ENCODE assay signal across 8 mouse cellular contexts in genomic region chr6:42227240-42228101, GRCm38 (mm10). TPM values are rescaled to one million over a fixed set of nuclear protein-coding genes. Genes with fewer than 3 reads are reported as not detected.
DNase-seq lines count a peak whose midpoint lies in the region; ATAC-seq and TF ChIP-seq lines count a peak whose summit lies in the region.

No protein-coding gene starts in this region.

- H3K4me2 ChIP-seq in liver, embryonic 11.5 days, result no peak overlapping the region
- no peak overlapping the region for H3K4me2 ChIP-seq in embryonic facial prominence, embryonic 11.5 days (ENCODE audit: low read depth, low read length)
- H3K4me2 ChIP-seq in midbrain, embryonic 16.5 days (ENCODE audit: low read length), result no peak overlapping the region
- H3K4me2 ChIP-seq in stomach, embryonic 16.5 days (ENCODE audit: low read depth, low read length), result 0 out of 2 replicates have a peak overlapping the region, but pooled peaks have one; percentile 23

- H3K4me1 ChIP-seq in liver, adult 2 months (ENCODE audit: control insufficient read depth, insufficient read depth, low read length), result peaks cover 1% of the 10 kb centered on the region; the same call in 1 of the 2 replicates
- no peaks in the 10 kb centered on the region for H3K4me1 ChIP-seq in liver, embryonic 11.5 days (replicated peaks; ENCODE audit: control insufficient read depth, insufficient read depth, low read length)
- H3K4me1 ChIP-seq in embryonic facial prominence, embryonic 11.5 days (ENCODE audit: control insufficient read depth, insufficient read depth, low read length), result no peaks in the 10 kb centered on the region
- H3K4me1 ChIP-seq in midbrain, embryonic 16.5 days (ENCODE audit: control insufficient read depth, insufficient read depth, low read length), result no peaks in the 10 kb centered on the region
- H3K4me1 ChIP-seq in stomach, embryonic 16.5 days (ENCODE audit: control insufficient read depth, insufficient read depth, low read length), result no peaks in the 10 kb centered on the region

- H3K27me3 ChIP-seq in liver, adult 2 months (ENCODE audit: control insufficient read depth, insufficient read depth, low read length), result no peaks in the 10 kb centered on the region
- no peaks in the 10 kb centered on the region for H3K27me3 ChIP-seq in liver, embryonic 11.5 days (replicated peaks; ENCODE audit: control insufficient read depth, insufficient read depth, low read length)
- no peaks in the 10 kb centered on the region for H3K27me3 ChIP-seq in embryonic facial prominence, embryonic 11.5 days (ENCODE audit: control insufficient read depth, insufficient read depth, low read length)
- no peaks in the 10 kb centered on the region for H3K27me3 ChIP-seq in midbrain, embryonic 16.5 days (ENCODE audit: control insufficient read depth, insufficient read depth, low read depth, low read length)
- H3K27me3 ChIP-seq in stomach, embryonic 16.5 days (ENCODE audit: control insufficient read depth, insufficient read depth, low read length), result no peaks in the 10 kb centered on the region

- H3K9me3 ChIP-seq in liver, embryonic 11.5 days (ENCODE audit: control insufficient read depth, low read length), result no peaks in the 10 kb centered on the region
- no peaks in the 10 kb centered on the region for H3K9me3 ChIP-seq in embryonic facial prominence, embryonic 11.5 days (replicated peaks; ENCODE audit: control insufficient read depth, low read length)
- H3K9me3 ChIP-seq in midbrain, embryonic 16.5 days (replicated peaks; ENCODE audit: control insufficient read depth, low read length, poor library complexity, severe bottlenecking), result no peaks in the 10 kb centered on the region
- no peaks in the 10 kb centered on the region for H3K9me3 ChIP-seq in stomach, embryonic 16.5 days (replicated peaks; ENCODE audit: control insufficient read depth, low read length)

- TF ChIP-seq POLR2A in liver, adult 2 months (IDR thresholded peaks at IDR 0.05; ENCODE audit: extremely low read depth, insufficient read depth, low read length), result no peak

- DNase-seq in liver, adult 2 months (ENCODE audit: extremely low read depth, low read depth, low spot score), result peak; percentile 66
- no peak for DNase-seq in liver, embryonic 11.5 days (ENCODE audit: low spot score)
- DNase-seq in adrenal gland, postnatal 36 days, result peak; percentile 68 to 73
- peak; percentile 82 for DNase-seq in embryonic facial prominence, embryonic 11.5 days (ENCODE audit: low spot score)
- peak; percentile 61 for DNase-seq in hindlimb bud, embryonic 11.5 days (ENCODE audit: extremely low spot score, low read depth, low spot score)
- peak; percentile 54 to 83 for DNase-seq in left cerebral cortex, postnatal 14 days (ENCODE audit: low spot score in 2 of 2)

- H3K4me3 ChIP-seq in liver, adult 2 months (ENCODE audit: insufficient read depth, low read depth, low read length), result no peak overlapping the region
- H3K4me3 ChIP-seq in liver, embryonic 11.5 days (ENCODE audit: low read depth, low read length), result no peak overlapping the region
- H3K4me3 ChIP-seq in embryonic facial prominence, embryonic 11.5 days (ENCODE audit: low read depth, low read length), result no peak overlapping the region
- no peak overlapping the region for H3K4me3 ChIP-seq in midbrain, embryonic 16.5 days (ENCODE audit: low read depth, low read length)
- H3K4me3 ChIP-seq in stomach, embryonic 16.5 days (replicated peaks; ENCODE audit: low read length), result no peak overlapping the region

- 34% methylated on average over 17 of the region's 17 CpGs for WGBS in liver, adult 2 months
- WGBS in liver, embryonic 11.5 days, result 36% methylated on average over 17 of the region's 17 CpGs
- WGBS in embryonic facial prominence, embryonic 11.5 days, result 35% methylated on average over 17 of the region's 17 CpGs
- 33% methylated on average over 17 of the region's 17 CpGs for WGBS in midbrain, embryonic 16.5 days
- WGBS in stomach, embryonic 16.5 days, result 29% methylated on average over 17 of the region's 17 CpGs

- peak; percentile 42; the same call in 1 of the 2 replicates for TF ChIP-seq CTCF in liver, adult 2 months (IDR thresholded peaks at IDR 0.05; ENCODE audit: low read depth, low read length)

- no peak for ATAC-seq in liver, embryonic 11.5 days (replicated peaks; ENCODE audit: low FRiP score)
- ATAC-seq in embryonic facial prominence, embryonic 11.5 days (replicated peaks; ENCODE audit: insufficient number of reproducible peaks, low FRiP score, low TSS enrichment, low read depth), result no peak
- peak; percentile 51; the same call in 1 of the 2 replicates for ATAC-seq in midbrain, embryonic 16.5 days
- ATAC-seq in stomach, embryonic 16.5 days (ENCODE audit: insufficient read depth, low FRiP score), result no peak

- no peaks in the 10 kb centered on the region for H3K36me3 ChIP-seq in liver, adult 2 months (ENCODE audit: control insufficient read depth, insufficient read depth, low read length)
- H3K36me3 ChIP-seq in liver, embryonic 11.5 days (ENCODE audit: control insufficient read depth, insufficient read depth, low read length), result no peaks in the 10 kb centered on the region
- no peaks in the 10 kb centered on the region for H3K36me3 ChIP-seq in embryonic facial prominence, embryonic 11.5 days (replicated peaks; ENCODE audit: control insufficient read depth, insufficient read depth, low read depth, low read length)
- H3K36me3 ChIP-seq in midbrain, embryonic 16.5 days (ENCODE audit: control insufficient read depth, insufficient read depth, low read length), result no peaks in the 10 kb centered on the region
- no peaks in the 10 kb centered on the region for H3K36me3 ChIP-seq in stomach, embryonic 16.5 days (ENCODE audit: control insufficient read depth, insufficient read depth, low read length)

- intact Hi-C loops in left cerebral cortex, postnatal 14 days (cut with DNase I), result loop anchor here (2.0 kb wide), 2 partner anchors 37 to 355 kb away; partner anchors contain the start of gene Casp2

- no peaks in the 10 kb centered on the region for H3K79me2 ChIP-seq in liver, adult 2 months (ENCODE audit: control insufficient read depth, insufficient read depth, low read length)

- H3K27ac ChIP-seq in liver, adult 2 months (replicated peaks; ENCODE audit: insufficient read depth, low read depth, low read length), result no peak overlapping the region
- no peak overlapping the region for H3K27ac ChIP-seq in liver, embryonic 11.5 days (ENCODE audit: low read depth, low read length)
- H3K27ac ChIP-seq in embryonic facial prominence, embryonic 11.5 days (replicated peaks; ENCODE audit: low read depth, low read length), result no peak overlapping the region
- no peak overlapping the region for H3K27ac ChIP-seq in midbrain, embryonic 16.5 days (ENCODE audit: low read length)
- no peak overlapping the region for H3K27ac ChIP-seq in stomach, embryonic 16.5 days (ENCODE audit: low read length)

- no peak overlapping the region for H3K9ac ChIP-seq in liver, adult 2 months (ENCODE audit: low read depth, low read length)
- H3K9ac ChIP-seq in liver, embryonic 11.5 days (ENCODE audit: low read depth, low read length), result no peak overlapping the region
- no peak overlapping the region for H3K9ac ChIP-seq in embryonic facial prominence, embryonic 11.5 days (replicated peaks; ENCODE audit: low read length)
- no peak overlapping the region for H3K9ac ChIP-seq in midbrain, embryonic 16.5 days (ENCODE audit: low read depth, low read length)
- H3K9ac ChIP-seq in stomach, embryonic 16.5 days (ENCODE audit: low read length), result no peak overlapping the region

RNA-seq across cellular contexts. Expression of gene Tas2r144, which starts 12.3 kb away (rescaled TPM):
- total RNA-seq in liver, adult 2 months (2014; rRNA removed), result not detected in 2 replicates
- not detected in 2 replicates for polyA plus RNA-seq in liver, adult 2 months (2012; rRNA removed)
- not detected in 2 replicates for polyA plus RNA-seq in liver, embryonic 11.5 days (2014; fragmentation: Nextera tagmentation; extraction: Ambion mirVana)
- total RNA-seq in adrenal gland, postnatal 36 days (2021), result not detected
- not detected in 2 replicates for polyA plus RNA-seq in embryonic facial prominence, embryonic 11.5 days (2014; fragmentation: Nextera tagmentation; extraction: Ambion mirVana)
- not detected for total RNA-seq in left cerebral cortex, postnatal 14 days (2021)
- not detected in 2 replicates for polyA plus RNA-seq in midbrain, embryonic 16.5 days (2015; fragmentation: Nextera tagmentation; extraction: Ambion mirVana)
- not detected in 2 replicates for polyA plus RNA-seq in stomach, embryonic 16.5 days (2015; fragmentation: Nextera tagmentation; extraction: Ambion mirVana)

RNA-seq across cellular contexts. Expression of gene Gstk1, which starts 18.3 kb away (rescaled TPM):
- 279 and 283 TPM in 2 replicates for total RNA-seq in liver, adult 2 months (2014; rRNA removed)
- 166 and 218 TPM in 2 replicates for polyA plus RNA-seq in liver, adult 2 months (2012; rRNA removed)
- 10.4 and 13.0 TPM in 2 replicates for polyA plus RNA-seq in liver, embryonic 11.5 days (2014; fragmentation: Nextera tagmentation; extraction: Ambion mirVana)
- total RNA-seq in adrenal gland, postnatal 36 days (2021), result 100 to 1,000 TPM in 1 of 2 experiments, 10 to 100 TPM in 1; 71.9 to 345 TPM
- polyA plus RNA-seq in embryonic facial prominence, embryonic 11.5 days (2014; fragmentation: Nextera tagmentation; extraction: Ambion mirVana), result 23.8 and 24.9 TPM in 2 replicates
- total RNA-seq in left cerebral cortex, postnatal 14 days (2021), result 1 to 10 TPM; 7.1 to 7.6 TPM
- 8.5 and 9.9 TPM in 2 replicates for polyA plus RNA-seq in midbrain, embryonic 16.5 days (2015; fragmentation: Nextera tagmentation; extraction: Ambion mirVana)
- polyA plus RNA-seq in stomach, embryonic 16.5 days (2015; fragmentation: Nextera tagmentation; extraction: Ambion mirVana), result 22.8 and 23.8 TPM in 2 replicates

RNA-seq across cellular contexts. Expression of gene Tmem139, which starts 34.3 kb away (rescaled TPM):
- 0.46 TPM in 1 of 2 replicates, not detected in the other for total RNA-seq in liver, adult 2 months (2014; rRNA removed)
- 0.29 and 0.37 TPM in 2 replicates for polyA plus RNA-seq in liver, adult 2 months (2012; rRNA removed)
- 0.38 TPM in 1 of 2 replicates, not detected in the other for polyA plus RNA-seq in liver, embryonic 11.5 days (2014; fragmentation: Nextera tagmentation; extraction: Ambion mirVana)
- total RNA-seq in adrenal gland, postnatal 36 days (2021), result 1 to 10 TPM in 1 of 2 experiments, not detected in 1; 2.4 TPM
- 0.68 and 0.73 TPM in 2 replicates for polyA plus RNA-seq in embryonic facial prominence, embryonic 11.5 days (2014; fragmentation: Nextera tagmentation; extraction: Ambion mirVana)
- not detected for total RNA-seq in left cerebral cortex, postnatal 14 days (2021)
- not detected in 2 replicates for polyA plus RNA-seq in midbrain, embryonic 16.5 days (2015; fragmentation: Nextera tagmentation; extraction: Ambion mirVana)
- 6.3 and 8.6 TPM in 2 replicates for polyA plus RNA-seq in stomach, embryonic 16.5 days (2015; fragmentation: Nextera tagmentation; extraction: Ambion mirVana)

RNA-seq across cellular contexts. Expression of gene Casp2, which starts 37.3 kb away (rescaled TPM):
- total RNA-seq in liver, adult 2 months (2014; rRNA removed), result 5.6 and 6.2 TPM in 2 replicates
- polyA plus RNA-seq in liver, adult 2 months (2012; rRNA removed), result 3.7 and 3.8 TPM in 2 replicates
- polyA plus RNA-seq in liver, embryonic 11.5 days (2014; fragmentation: Nextera tagmentation; extraction: Ambion mirVana), result 44.5 and 46.1 TPM in 2 replicates
- total RNA-seq in adrenal gland, postnatal 36 days (2021), result 10 to 100 TPM; 17.8 to 20.6 TPM
- 73.6 and 79.4 TPM in 2 replicates for polyA plus RNA-seq in embryonic facial prominence, embryonic 11.5 days (2014; fragmentation: Nextera tagmentation; extraction: Ambion mirVana)
- 10 to 100 TPM; 20.6 to 22.3 TPM for total RNA-seq in left cerebral cortex, postnatal 14 days (2021)
- polyA plus RNA-seq in midbrain, embryonic 16.5 days (2015; fragmentation: Nextera tagmentation; extraction: Ambion mirVana), result 36.3 and 40.5 TPM in 2 replicates
- 47.2 and 58.2 TPM in 2 replicates for polyA plus RNA-seq in stomach, embryonic 16.5 days (2015; fragmentation: Nextera tagmentation; extraction: Ambion mirVana)

RNA-seq across cellular contexts. Expression of gene Clcn1, which starts 59.0 kb away (rescaled TPM):
- total RNA-seq in liver, adult 2 months (2014; rRNA removed), result 0.09 TPM in 1 of 2 replicates, not detected in the other
- polyA plus RNA-seq in liver, adult 2 months (2012; rRNA removed), result 0.02 TPM in 1 of 2 replicates, not detected in the other
- polyA plus RNA-seq in liver, embryonic 11.5 days (2014; fragmentation: Nextera tagmentation; extraction: Ambion mirVana), result 0.23 and 0.29 TPM in 2 replicates
- under 1 TPM in 1 of 2 experiments, not detected in 1; 0.20 TPM for total RNA-seq in adrenal gland, postnatal 36 days (2021)
- polyA plus RNA-seq in embryonic facial prominence, embryonic 11.5 days (2014; fragmentation: Nextera tagmentation; extraction: Ambion mirVana), result 0.75 and 1.0 TPM in 2 replicates
- 1 to 10 TPM; 3.2 to 4.4 TPM for total RNA-seq in left cerebral cortex, postnatal 14 days (2021)
- polyA plus RNA-seq in midbrain, embryonic 16.5 days (2015; fragmentation: Nextera tagmentation; extraction: Ambion mirVana), result 1.3 and 1.5 TPM in 2 replicates
- 0.10 and 0.18 TPM in 2 replicates for polyA plus RNA-seq in stomach, embryonic 16.5 days (2015; fragmentation: Nextera tagmentation; extraction: Ambion mirVana)
